Mouse (Mus musculus): ENCODE measurements around the gene Adcy4.

GRCm38 (mm10) chr14:55735758-55736157 is 48.1 kb downstream of the Adcy4 start:
- TF ChIP-seq CTCF (IDR thresholded peaks at IDR 0.05; ENCODE audit: borderline replicate concordance, insufficient read depth, low read length) (no peak), POLR2A (IDR thresholded peaks at IDR 0.05; ENCODE audit: low read depth, low read length) (no peak)
